Mouse (Mus musculus) layer of hippocampus, adult 9-11 months (tissue): Measurements from ENCODE around the gene Ssh3.
"Not testable (repeated sequence)": the region's sequence is repeated elsewhere in the genome, so short reads cannot be mapped to it uniquely, and the experiment has no call there.

Source experiments
- DNase-seq: peaks from one replicate; pipeline ENCODE4 v3.0.0; 2022

The Ssh3 gene

DNA sequence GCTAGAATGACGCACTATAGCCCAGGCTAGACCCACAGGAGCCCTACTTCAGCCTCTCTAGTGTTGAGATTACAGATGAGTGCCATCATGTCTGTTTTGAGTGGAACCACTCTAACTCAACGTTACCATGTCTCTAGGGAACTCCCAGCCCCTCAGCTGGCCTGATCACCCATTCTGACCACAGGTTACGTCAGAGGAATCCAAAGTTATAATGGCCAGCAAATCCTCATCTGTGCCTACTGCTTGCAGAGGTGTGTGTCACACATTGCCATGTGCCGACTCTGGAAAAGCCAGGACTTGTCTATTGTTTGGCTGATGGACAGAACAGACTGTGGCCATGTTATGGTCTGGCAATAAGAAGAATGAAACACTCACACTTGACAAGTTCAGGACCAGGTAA is 26.4 kb upstream of the Ssh3 start:
- no peak for DNase-seq

- peak; percentile 84 for DNase-seq
Measured at GRCm38 (mm10) chr19:4294381-4295097, 25.6 kb upstream of the Ssh3 start.

- no peak for DNase-seq
Measured at GRCm38 (mm10) chr19:4291161-4291560, 22.2 kb upstream of the Ssh3 start.

GRCm38 (mm10) chr19:4290749-4291148 is 21.8 kb upstream of the Ssh3 start:
- DNase-seq, result no peak

DNA sequence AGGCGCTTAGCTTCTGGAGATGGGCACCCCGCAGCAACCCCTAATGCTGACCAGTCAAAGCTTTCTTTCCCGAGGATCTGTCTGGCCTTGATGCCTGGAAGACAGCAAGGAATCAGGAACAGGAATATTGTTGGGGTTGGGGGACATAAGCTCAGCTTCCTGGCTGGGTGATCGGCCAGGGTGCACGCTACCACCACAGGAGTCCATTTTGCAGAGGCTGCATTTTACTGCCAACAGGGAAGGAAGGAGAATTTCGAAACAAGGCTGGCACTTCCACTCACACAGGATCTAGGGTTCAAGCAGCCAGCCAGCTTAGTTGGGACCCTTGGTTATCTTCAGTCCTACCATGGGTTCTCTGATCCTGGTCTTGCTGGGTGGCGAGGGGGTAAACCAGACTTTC is 14.7 kb upstream of the Ssh3 start:
- no peak for DNase-seq

DNA sequence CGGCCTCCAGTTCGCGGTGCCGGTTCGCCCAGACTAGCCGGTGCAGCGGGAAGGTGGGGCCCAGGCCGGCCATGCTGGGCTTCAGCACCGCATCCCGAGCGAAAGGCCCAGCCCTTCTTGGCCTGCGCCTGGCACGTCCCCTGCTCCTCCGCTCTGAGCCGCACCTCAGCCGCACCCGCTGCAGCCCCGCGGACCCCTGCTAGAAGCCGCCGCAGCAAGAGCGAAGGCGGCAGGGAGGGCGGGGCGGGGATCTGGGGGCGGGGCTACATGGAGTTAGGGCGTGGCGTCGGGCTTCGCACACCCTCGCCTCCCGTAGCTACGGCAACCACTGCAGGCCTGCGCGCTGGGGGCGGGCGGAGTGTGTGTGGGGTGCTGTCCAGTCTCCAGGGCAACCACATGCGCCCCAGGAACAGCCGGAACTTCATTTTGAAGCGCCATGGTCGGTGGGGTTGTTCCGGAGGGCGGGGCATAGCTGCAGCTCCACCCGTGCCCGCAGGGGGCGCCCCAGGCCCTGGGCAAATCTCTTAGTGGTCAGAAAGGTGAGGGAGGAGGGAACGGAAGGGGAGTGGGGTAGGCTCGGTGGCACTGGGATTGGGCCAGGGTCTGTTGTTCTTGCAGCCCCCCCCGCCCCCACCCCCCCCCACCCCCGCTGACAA is 14.0 kb upstream of the Ssh3 start, which contains the start of gene Ankrd13d:
Ankrd13d (minus strand) TSS at position 240 of the 656 bp plus-strand sequence.
- DNase-seq, result peak; percentile 96

DNA sequence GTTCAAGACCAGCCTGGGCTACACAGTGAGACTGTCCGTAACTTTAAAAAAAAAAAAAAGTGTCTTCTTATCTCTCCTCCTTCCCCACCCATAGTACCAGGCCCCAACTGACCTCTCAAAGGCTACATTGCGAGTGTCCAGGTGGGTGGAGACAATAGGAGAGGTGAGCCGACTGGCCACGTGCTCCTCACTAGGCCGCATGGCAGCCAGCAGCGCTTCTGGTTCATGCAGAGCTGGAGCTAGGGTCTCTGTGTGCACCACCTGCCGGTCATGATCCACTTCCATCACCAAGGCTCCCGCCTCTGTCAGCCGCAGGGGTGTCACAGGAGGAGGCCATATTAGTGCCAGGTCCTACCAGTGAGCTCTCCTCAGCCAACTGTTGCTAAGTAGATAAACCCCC is 11.4 kb upstream of the Ssh3 start:
- DNase-seq, result no peak

DNA sequence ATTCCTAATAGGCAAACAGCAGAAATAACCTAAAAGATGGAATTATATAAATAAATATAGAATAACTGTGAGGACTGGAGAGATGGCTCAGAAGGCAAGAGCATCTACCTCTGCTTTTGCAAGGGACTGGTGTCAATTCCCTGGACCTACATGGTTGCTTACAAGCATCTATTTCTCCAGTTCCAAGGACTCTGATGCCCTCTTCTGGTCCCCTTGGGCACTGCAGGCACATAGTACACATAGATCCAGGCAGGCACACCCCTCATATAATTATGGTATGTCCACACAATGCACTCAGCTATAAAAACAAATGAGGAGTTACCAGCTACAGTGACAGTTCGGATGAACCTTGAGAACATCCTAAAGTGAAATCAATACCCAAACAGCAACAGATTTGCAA is 10.5 kb upstream of the Ssh3 start:
- DNase-seq, result no peak

DNA sequence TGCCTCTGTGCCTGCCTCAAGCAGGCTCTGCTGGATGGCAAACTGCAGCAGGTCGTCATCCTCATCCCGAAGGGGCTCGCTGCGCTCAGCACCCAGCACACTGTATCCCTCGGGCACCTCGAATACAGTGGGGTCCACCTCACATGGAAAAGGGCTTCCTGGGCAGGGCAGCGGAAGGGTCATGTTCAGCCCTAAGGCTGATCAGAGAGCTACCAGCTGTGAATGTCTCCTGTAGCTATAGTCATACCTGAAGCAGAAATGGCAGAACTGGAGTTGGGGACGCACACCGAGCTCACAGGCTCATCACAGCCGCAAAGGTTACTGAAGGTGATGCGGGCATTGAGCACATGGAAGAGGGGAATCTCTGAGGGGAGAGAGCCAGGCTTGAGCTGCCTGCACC is 2.0 kb upstream of the Ssh3 start:
- no peak for DNase-seq

DNA sequence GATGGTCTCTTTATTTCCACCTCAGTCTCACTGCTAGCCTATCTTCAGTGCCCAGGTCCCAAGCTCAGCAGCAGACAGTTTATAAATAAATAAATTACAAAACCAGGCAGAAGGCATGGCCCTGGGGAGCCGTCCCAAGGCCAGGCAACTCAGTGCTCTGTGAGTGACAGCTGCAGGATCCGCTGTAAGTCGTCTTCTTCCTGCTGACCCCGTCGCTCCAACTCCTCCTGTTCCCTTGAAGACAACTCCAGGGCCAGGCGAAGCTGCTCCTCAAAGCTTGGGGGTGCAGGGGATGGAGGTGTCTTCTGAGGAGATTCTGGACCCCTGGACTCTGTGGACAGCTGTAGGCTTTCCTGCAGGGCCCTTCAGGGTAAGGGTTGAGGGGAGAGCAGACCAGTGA is 1.2 kb upstream of the Ssh3 start:
- DNase-seq, result no peak

- DNase-seq, result no peak
Measured at GRCm38 (mm10) chr19:4265956-4266355, 3.0 kb downstream of the Ssh3 start.

DNA sequence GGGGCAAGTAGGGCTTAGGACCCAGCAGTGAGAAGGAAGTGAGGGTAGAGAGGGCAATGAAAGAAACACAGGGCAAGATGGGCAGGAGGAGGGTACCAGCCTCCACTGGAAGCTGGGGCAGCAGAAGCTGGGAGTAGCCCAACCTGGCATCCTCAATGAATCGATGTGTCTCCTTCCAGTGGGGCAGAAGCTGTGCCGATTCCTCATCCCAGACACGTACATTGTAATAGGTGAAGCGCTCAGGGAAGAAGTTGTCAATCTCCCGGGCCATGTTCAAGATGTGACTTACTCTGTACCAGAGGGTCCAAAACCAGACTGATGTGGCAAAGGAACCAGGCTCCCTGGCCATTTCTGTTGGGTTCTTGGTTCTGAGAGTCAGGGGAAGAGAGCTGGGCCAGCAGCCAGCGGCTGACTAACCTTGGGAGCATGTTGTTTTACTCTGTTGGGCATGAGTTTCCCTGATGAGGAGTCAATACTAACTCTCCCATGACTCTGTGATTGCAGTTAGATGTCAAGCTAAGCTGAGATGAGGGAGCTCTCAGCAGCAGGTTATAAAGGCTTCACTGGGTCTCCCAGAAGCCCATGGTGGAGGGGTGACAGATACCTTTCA is 4.7 kb downstream of the Ssh3 start:
- DNase-seq, result no peak

GRCm38 (mm10) chr19:4263702-4264101 is 5.3 kb downstream of the Ssh3 start:
- DNase-seq, result no peak

- DNase-seq, result no peak
Measured at GRCm38 (mm10) chr19:4262756-4263155, 6.2 kb downstream of the Ssh3 start.

GRCm38 (mm10) chr19:4261038-4261698 is 7.8 kb downstream of the Ssh3 start:
- DNase-seq, result no peak

DNA sequence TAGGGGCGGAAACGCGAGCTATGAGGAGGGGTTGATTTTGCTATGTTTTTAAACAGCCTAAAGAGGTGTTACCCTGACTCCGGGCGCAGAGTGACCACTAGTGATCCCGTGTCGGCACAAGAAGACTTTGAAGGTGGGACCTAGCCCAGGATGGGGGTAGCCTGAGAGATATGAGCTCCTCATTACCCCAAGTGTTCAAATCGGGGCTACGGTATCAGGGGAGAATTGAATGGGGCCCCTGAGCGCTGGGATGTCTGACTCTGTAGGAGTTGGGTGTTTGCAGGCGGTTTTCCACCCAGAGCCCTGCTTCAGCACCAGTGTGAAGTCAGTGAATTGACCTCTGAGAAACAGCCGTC is 11.1 kb downstream of the Ssh3 start:
- DNase-seq, result no peak

DNA sequence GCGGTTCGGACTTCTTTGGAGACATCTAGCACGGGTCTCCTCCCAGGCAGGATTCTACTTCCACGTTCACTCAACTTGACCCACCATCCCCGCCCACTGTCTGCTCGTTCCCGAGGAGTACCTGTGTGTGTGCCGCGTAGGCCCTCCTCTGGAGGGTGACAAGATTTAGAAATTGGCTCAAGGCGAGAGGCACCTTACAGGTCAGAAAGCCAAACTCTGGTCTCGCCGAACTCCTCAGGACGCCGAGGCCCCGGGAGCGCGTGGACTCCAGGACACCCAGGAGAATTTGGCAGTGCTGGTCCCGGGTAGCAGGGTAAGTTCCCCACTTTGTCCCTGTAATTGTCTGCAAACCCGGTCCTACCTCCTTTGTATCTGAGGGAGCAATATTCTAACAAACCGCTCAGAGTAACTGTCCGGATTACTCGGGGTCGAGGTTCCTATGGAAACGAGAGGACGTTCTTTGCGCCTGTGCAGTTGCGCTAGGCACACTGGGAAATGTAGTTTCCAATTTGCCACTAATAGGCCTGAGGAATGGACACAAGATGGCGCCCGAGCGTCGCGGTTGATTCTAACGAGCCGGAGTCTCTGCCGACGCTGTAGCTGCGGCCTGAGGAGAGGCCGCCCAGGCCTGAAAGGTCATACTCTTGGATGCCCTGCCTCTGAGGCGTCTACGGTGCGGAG is 11.6 kb downstream of the Ssh3 start:
- peak; percentile 93 for DNase-seq

DNA sequence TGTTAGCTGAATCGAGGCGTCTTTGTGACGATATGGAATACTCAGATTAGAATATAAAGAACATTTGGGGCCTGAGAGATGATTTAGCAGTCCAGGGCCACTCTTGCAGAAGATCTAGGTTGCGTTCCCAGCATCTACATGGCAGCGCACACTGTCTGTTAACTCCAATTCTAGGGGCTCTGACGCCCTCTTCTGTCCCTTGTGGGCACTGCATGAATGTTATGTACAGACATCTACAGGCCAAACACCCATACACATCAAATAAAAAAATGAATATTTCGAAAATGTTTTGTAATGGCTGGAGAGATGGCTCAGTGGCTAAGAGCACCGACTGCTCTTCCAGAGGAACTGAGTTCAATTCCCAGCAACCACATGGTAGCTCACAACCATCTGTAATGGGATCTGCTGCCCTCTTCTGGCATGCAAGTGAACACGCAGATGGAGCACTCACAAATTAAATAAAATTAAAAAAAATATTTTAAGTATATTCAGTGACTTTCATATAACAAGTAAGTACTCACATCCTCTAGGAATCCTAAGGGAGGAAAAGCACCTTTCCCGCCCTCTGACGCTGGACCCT is 13.3 kb downstream of the Ssh3 start:
- no peak for DNase-seq

DNA sequence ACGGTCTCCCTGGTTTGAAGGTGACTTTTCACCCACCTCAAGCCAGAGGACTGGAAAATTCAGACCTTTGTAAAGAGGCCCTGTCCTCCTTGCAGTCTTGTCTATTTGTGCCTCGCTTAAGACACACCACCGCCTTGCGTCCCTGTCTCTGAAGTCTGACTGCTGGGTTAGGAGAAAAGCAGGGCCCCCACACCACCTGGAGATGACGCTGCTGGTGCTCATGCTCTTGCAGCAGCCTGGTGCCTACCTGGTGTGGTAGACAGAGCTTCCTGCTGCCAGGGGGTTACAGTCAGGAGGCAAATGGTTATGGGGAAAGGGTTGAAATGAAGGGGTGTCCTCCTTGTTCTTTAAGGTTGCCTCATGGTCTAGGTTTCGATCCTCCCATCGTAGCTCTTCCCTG is 14.8 kb downstream of the Ssh3 start:
- no peak for DNase-seq

DNA sequence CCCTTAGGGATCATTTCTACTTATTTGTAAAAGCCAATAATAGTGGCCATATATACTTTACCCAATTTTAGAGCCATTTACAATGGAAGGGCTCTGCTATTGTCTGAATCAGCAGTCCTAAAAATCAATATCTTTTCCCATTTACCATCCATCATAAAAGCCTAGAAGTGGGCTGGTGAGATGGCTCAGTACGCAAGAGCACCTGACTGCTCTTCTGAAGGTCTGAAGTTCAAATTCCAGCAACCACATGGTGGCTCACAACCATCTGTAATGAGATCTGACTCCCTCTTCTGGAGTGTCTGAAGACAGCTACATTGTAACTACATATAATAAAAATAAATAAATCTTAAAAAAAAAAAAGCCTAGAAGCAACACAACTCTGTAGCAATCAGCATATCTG is 20.3 kb downstream of the Ssh3 start:
- not testable (repeated sequence) for DNase-seq

DNA sequence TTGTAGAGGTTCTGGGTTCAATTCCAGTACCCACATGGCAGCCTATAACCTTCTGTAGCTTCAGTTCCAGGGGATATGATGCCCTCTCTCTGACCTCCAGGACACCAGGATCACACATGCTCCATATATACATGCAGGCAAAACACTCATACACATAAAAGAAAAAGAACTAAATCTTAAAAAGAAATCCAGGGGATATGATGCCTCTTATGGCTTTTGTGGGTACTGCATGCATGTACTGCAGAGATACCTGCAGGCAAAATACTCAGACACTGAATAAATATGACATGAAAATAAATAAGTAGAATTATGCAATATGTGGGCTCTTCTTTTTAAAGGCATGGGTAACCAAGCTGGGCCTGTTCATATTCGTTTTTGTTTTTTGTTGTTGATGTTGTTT is 22.0 kb downstream of the Ssh3 start:
- no peak for DNase-seq

DNA sequence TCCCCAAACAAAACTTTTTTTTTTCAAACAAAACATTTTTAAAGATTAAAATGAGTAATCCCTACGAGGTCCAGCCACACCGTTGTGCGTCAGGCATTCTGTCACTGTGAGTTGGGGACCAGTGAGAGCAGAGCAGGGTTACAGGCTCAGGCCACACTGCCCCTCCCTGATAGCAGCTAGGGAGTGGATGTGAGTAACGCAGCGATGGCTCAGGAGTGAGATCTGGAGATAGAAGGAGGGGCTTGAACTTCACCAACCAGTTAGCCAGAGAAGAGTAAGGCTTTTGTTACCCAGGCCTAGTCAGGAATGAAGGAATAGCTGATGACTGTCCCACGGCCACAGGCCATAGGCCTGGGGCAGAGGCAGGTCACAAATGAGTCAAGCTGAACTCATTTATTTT is 24.2 kb downstream of the Ssh3 start:
- DNase-seq, result no peak

- DNase-seq, result no peak
Measured at GRCm38 (mm10) chr19:4242416-4242815, 26.6 kb downstream of the Ssh3 start.
